ENCODE assay signal across 8 mouse cellular contexts in the genomic region with DNA sequence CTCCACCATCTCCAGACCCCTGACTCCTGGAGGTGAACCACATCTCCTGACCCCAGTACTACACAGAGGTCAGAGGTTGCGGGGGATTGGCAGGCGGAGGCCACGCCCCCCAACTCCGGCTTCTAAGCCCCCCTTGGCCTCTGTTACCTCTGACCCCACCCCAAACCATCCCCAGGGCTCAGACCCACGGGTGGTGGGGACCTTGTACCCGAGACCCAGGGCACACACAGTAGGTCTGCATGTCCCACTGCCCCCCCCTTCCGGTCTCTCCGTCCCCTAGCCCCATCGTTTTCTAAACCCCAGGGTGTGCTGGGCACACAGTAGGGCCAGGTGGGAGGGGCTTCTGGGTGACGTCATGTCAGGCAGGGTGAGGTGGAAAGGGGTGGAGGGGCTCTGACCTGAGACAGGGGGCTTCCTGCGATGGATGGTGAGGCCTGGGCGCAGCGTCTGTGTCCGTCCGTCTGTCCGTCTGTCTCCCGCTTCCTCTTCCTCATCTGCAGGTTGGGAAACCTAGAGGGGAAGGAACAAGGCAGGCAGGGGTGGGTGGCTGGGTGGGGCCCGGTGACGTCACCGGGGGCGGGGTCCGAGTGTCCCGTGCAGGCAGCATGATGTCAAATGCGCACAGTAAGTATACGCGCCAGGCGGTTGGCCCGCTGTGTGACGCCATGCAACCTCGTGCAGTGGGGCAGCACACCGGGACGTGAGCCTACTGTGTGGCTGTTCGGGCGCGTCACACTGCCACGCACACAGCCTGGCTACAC. TPM values are rescaled to one million over a fixed set of nuclear protein-coding genes. Genes with fewer than 3 reads are reported as not detected.
A peak's percentile ranks its signal among the peaks of the same experiment; 100 is the strongest.
DNase-seq lines count a peak whose midpoint lies in the region; ATAC-seq and TF ChIP-seq lines count a peak whose summit lies in the region.

A gene (minus strand): TSS at position 489 of the 761 bp plus-strand sequence.

- H3K27me3 ChIP-seq in intestine, postnatal 0 days (replicated peaks; ENCODE audit: control insufficient read depth, insufficient read depth, low read length): no peaks in the 10 kb centered on the region
- no peaks in the 10 kb centered on the region for H3K27me3 ChIP-seq in limb, embryonic 11.5 days (ENCODE audit: control insufficient read depth, insufficient read depth, low read length)
- no peaks in the 10 kb centered on the region for H3K27me3 ChIP-seq in midbrain, embryonic 11.5 days (ENCODE audit: control insufficient read depth, insufficient read depth, low read length)
- H3K27me3 ChIP-seq in testis, adult 2 months (ENCODE audit: control insufficient read depth, insufficient read depth, low read length): no peaks in the 10 kb centered on the region

- 0 out of 2 replicates have a peak, but pooled peaks cover 3% of the 10 kb centered on the region for H3K4me1 ChIP-seq in intestine, postnatal 0 days (replicated peaks; ENCODE audit: control insufficient read depth, insufficient read depth, low read length)
- H3K4me1 ChIP-seq in limb, embryonic 11.5 days (ENCODE audit: control insufficient read depth, insufficient read depth, low read length): no peaks in the 10 kb centered on the region
- no peaks in the 10 kb centered on the region; the same call in 1 of the 2 replicates for H3K4me1 ChIP-seq in midbrain, embryonic 11.5 days (ENCODE audit: control insufficient read depth, insufficient read depth, low read length)
- peaks cover 15% of the 10 kb centered on the region for H3K4me1 ChIP-seq in testis, adult 2 months (ENCODE audit: control insufficient read depth, insufficient read depth, low read length)

- DNase-seq in heart, adult 18-20 months: peak; percentile 22 to 28
- no peak for DNase-seq in heart, adult 8-10 months (ENCODE audit: low spot score)
- DNase-seq in cerebellum, adult 8-10 months: peak; percentile 25
- DNase-seq in gastrocnemius, postnatal 14 days: peak; percentile 7
- DNase-seq in limb, embryonic 11.5 days (ENCODE audit: low spot score): peak; percentile 32
- DNase-seq in midbrain, embryonic 11.5 days (ENCODE audit: low spot score, missing footprints): no peak

- H3K27ac ChIP-seq in intestine, postnatal 0 days (ENCODE audit: low read depth, low read length): peak within 1 kb of the TSS; percentile 95
- H3K27ac ChIP-seq in limb, embryonic 11.5 days (replicated peaks; ENCODE audit: low read depth, low read length): no peak within 1 kb of the TSS
- H3K27ac ChIP-seq in midbrain, embryonic 11.5 days (ENCODE audit: low read depth, low read length): peak within 1 kb of the TSS; percentile 54
- peak within 1 kb of the TSS; percentile 3 for H3K27ac ChIP-seq in testis, adult 2 months (ENCODE audit: control insufficient read depth, insufficient read depth, low read depth, low read length)

- no peaks in the 10 kb centered on the region for H3K9me3 ChIP-seq in intestine, postnatal 0 days (ENCODE audit: control insufficient read depth)
- H3K9me3 ChIP-seq in limb, embryonic 11.5 days (ENCODE audit: control insufficient read depth, low read length): no peaks in the 10 kb centered on the region
- no peaks in the 10 kb centered on the region; the same call in 1 of the 2 replicates for H3K9me3 ChIP-seq in midbrain, embryonic 11.5 days (ENCODE audit: control insufficient read depth, low read length)

- peak within 1 kb of the TSS; percentile 44 for H3K4me3 ChIP-seq in intestine, postnatal 0 days (ENCODE audit: low read depth, low read length)
- peak within 1 kb of the TSS; percentile 50 for H3K4me3 ChIP-seq in limb, embryonic 11.5 days (ENCODE audit: low read depth, low read length)
- peak within 1 kb of the TSS; percentile 56 for H3K4me3 ChIP-seq in midbrain, embryonic 11.5 days (ENCODE audit: low read depth, low read length)
- peak within 1 kb of the TSS; percentile 73 for H3K4me3 ChIP-seq in testis, adult 2 months (ENCODE audit: control insufficient read depth, low read depth, low read length)

- H3K9ac ChIP-seq in intestine, postnatal 0 days (ENCODE audit: low read depth, low read length): peak within 1 kb of the TSS; percentile 42
- no peak within 1 kb of the TSS for H3K9ac ChIP-seq in limb, embryonic 11.5 days (ENCODE audit: low read length)
- H3K9ac ChIP-seq in midbrain, embryonic 11.5 days (ENCODE audit: low read length): peak within 1 kb of the TSS; percentile 44

- H3K4me2 ChIP-seq in intestine, postnatal 0 days (replicated peaks; ENCODE audit: low read depth): peak within 1 kb of the TSS; percentile 78
- H3K4me2 ChIP-seq in limb, embryonic 11.5 days (ENCODE audit: low read depth, severe bottlenecking): peak within 1 kb of the TSS; percentile 48
- H3K4me2 ChIP-seq in midbrain, embryonic 11.5 days: peak within 1 kb of the TSS; percentile 50

- no peak for TF ChIP-seq CTCF in intestine, postnatal 0 days (IDR thresholded peaks at IDR 0.05; ENCODE audit: low read depth)
- no peak for TF ChIP-seq CTCF in testis, adult 2 months (IDR thresholded peaks at IDR 0.05; ENCODE audit: control insufficient read depth, insufficient read depth, insufficient replicate concordance, low read depth, low read length)

- no peak for ATAC-seq in intestine, postnatal 0 days
- ATAC-seq in limb, embryonic 11.5 days (ENCODE audit: insufficient number of reproducible peaks, low FRiP score, low TSS enrichment, low read depth): peak; percentile 2; the same call in 1 of the 2 replicates
- ATAC-seq in midbrain, embryonic 11.5 days (ENCODE audit: low FRiP score): peak; percentile 1; the same call in 1 of the 2 replicates

- no peaks in the 10 kb centered on the region for H3K36me3 ChIP-seq in intestine, postnatal 0 days (ENCODE audit: control insufficient read depth, insufficient read depth)
- no peaks in the 10 kb centered on the region for H3K36me3 ChIP-seq in limb, embryonic 11.5 days (ENCODE audit: control insufficient read depth, insufficient read depth, low read length)
- H3K36me3 ChIP-seq in midbrain, embryonic 11.5 days (ENCODE audit: control insufficient read depth, insufficient read depth, low read length): no peaks in the 10 kb centered on the region
- no peaks in the 10 kb centered on the region for H3K36me3 ChIP-seq in testis, adult 2 months (ENCODE audit: control insufficient read depth, insufficient read depth, low read length)

- intact Hi-C loops in gastrocnemius, postnatal 14 days (cut with DNase I; ENCODE audit: low total_unique reads): no loop called here

- TF ChIP-seq POLR2A in testis, adult 2 months (IDR thresholded peaks at IDR 0.05; ENCODE audit: control insufficient read depth, low read depth, low read length): no peak

- 63% methylated on average over 33 of the region's 36 CpGs for WGBS in intestine, postnatal 0 days
- 58% methylated on average over 36 of the region's 36 CpGs for WGBS in limb, embryonic 11.5 days
- WGBS in midbrain, embryonic 11.5 days: 61% methylated on average over 36 of the region's 36 CpGs

RNA-seq across cellular contexts. Expression of the gene that starts here (rescaled TPM):
- 1 to 10 TPM; 5.8 to 5.9 TPM for total RNA-seq in heart, adult 18-20 months (2021)
- total RNA-seq in heart, adult 8-10 months (2022): 10 to 100 TPM in 1 of 4 experiments, 1 to 10 TPM in 3; 3.8 to 11.6 (median 6.2) TPM
- total RNA-seq in gastrocnemius, postnatal 14 days (2021): 1 to 10 TPM; 2.0 to 2.6 TPM
- 13.2 and 21.9 TPM in 2 replicates for polyA plus RNA-seq in intestine, postnatal 0 days (2015; fragmentation: Nextera tagmentation; extraction: Ambion mirVana)
- polyA plus RNA-seq in limb, embryonic 11.5 days (2014; fragmentation: Nextera tagmentation; extraction: Ambion mirVana): 15.1 and 17.6 TPM in 2 replicates
- polyA plus RNA-seq in midbrain, embryonic 11.5 days (2014; fragmentation: Nextera tagmentation; extraction: Ambion mirVana): 10.9 and 11.8 TPM in 2 replicates
- polyA plus RNA-seq in testis, adult 2 months (2012; rRNA removed): 42.2 and 44.3 TPM in 2 replicates

Comparison
In these comparisons a context has a peak if more than half of its experiments do, and no peak if none do; other contexts are left out.
1. DNase-seq: peak in heart, adult 18-20 months (2 of 2), cerebellum, adult 8-10 months (single experiment), gastrocnemius, postnatal 14 days (single experiment) and limb, embryonic 11.5 days (single experiment); none in heart, adult 8-10 months (single experiment) and midbrain, embryonic 11.5 days (single experiment).
2. Peak in every context shown above with its lines, with median percentiles within 50 percentile points of each other: H3K4me2 ChIP-seq and H3K4me3 ChIP-seq.